Mouse (Mus musculus) kidney, embryonic 14.5 days (tissue): ENCODE data around the gene Sirt3. TPM values are rescaled to one million over a fixed set of nuclear protein-coding genes. Genes with fewer than 3 reads are reported as not detected.
"Not testable (repeated sequence)": the region's sequence is repeated elsewhere in the genome, so short reads cannot be mapped to it uniquely, and the experiment has no call there.

ENCODE experiments used
- ATAC-seq: fragments of 200-750 bp; cut with Nextera tagmentation; 2 replicates; pipeline ENCODE4 v1.8.0; 2017; ENCODE audit warnings: moderate number of reproducible peaks, mild to moderate bottlenecking, moderate TSS enrichment, moderate library complexity; ENCODE audit not compliant: low FRiP score, low TSS enrichment
- H3K27ac ChIP-seq: fragments of 300-500 bp; sonication (generic); 2 replicates; pipeline ENCODE4 v1.5.1; 2014; ENCODE audit warnings: low read depth, mild to moderate bottlenecking, low read length, moderate library complexity, mixed read lengths
- H3K27me3 ChIP-seq: fragments of 300-500 bp; sonication (generic); 2 replicates; pipeline ENCODE4 v1.6.1; 2014; ENCODE audit warnings: mild to moderate bottlenecking, low read length; ENCODE audit not compliant: control insufficient read depth, insufficient read depth
- H3K36me3 ChIP-seq: fragments of 300-500 bp; sonication (generic); 2 replicates; pipeline ENCODE4 v1.6.1; 2014; ENCODE audit warnings: low read length, mixed read lengths; ENCODE audit not compliant: control insufficient read depth, insufficient read depth
- H3K4me1 ChIP-seq: fragments of 300-500 bp; sonication (generic); 2 replicates; pipeline ENCODE4 v1.6.1; 2014; ENCODE audit warnings: low read length, mixed read lengths; ENCODE audit not compliant: control insufficient read depth, insufficient read depth
- H3K4me2 ChIP-seq: fragments of 300-500 bp; sonication (generic); replicated peaks from 2 replicates; pipeline ENCODE4 v1.6.1; 2014; ENCODE audit warnings: low read depth, mild to moderate bottlenecking, low read length
- H3K4me3 ChIP-seq: fragments of 300-500 bp; sonication (generic); 2 replicates; pipeline ENCODE4 v1.5.1; 2014; ENCODE audit warnings: mild to moderate bottlenecking, low read length
- H3K9ac ChIP-seq: fragments of 300-500 bp; sonication (generic); 2 replicates; pipeline ENCODE4 v1.6.1; 2014; ENCODE audit warnings: low read depth, mild to moderate bottlenecking, low read length, moderate library complexity
- H3K9me3 ChIP-seq: fragments of 300-500 bp; sonication (generic); 2 replicates; pipeline ENCODE4 v1.6.1; 2016; ENCODE audit warnings: low read length; ENCODE audit not compliant: control insufficient read depth
- WGBS: fragments of 180-500 bp; shearing (Covaris S2); extraction: QIAGEN DNeasy Blood & Tissue Kit; methylation state at CpG from one replicate; pipeline ENCODE4 v1.1.7; 2014; 5-methylcytosine and 5-hydroxymethylcytosine counted together
- polyA plus RNA-seq: library from polyadenylated mRNA; unstranded; fragments of >200 nt; fragmentation: Nextera tagmentation; extraction: Ambion mirVana; gene quantifications from 2 replicates; pipeline ENCODE4 v1.2.1, GENCODE M21; 2014

Sirt3 gene
- polyA plus RNA-seq, 1 experiment from 2014 or later = 26.2 TPM

- Histone ChIP-seq H3K36me3 (peaks cover 24% of the 10 kb centered on the region), H3K4me1 (no peaks in the 10 kb centered on the region), H3K4me3 (no peak overlapping the region), H3K4me2 (no peak overlapping the region), H3K27ac (no peak overlapping the region), H3K9ac (0 out of 2 replicates have a peak overlapping the region, but pooled peaks have one; percentile 12), H3K9me3 (no peaks in the 10 kb centered on the region), H3K27me3 (no peaks in the 10 kb centered on the region)
- 68% methylated on average over 15 of the region's 15 CpGs for WGBS
- ATAC-seq = no peak
These were observed 20.1 kb upstream of the Sirt3 start for GRCm38 (mm10) chr7:140902036-140902875.

- Histone ChIP-seq H3K27ac (no peak within 1 kb of the TSS), H3K9me3 (no peaks in the 10 kb centered on the region), H3K9ac (no peak within 1 kb of the TSS), H3K36me3 (peaks cover 31% of the 10 kb centered on the region), H3K4me3 (no peak within 1 kb of the TSS), H3K4me1 (no peaks in the 10 kb centered on the region), H3K4me2 (no peak within 1 kb of the TSS), H3K27me3 (no peaks in the 10 kb centered on the region)
- no peak for ATAC-seq
- 69% methylated on average over 10 of the region's 10 CpGs for WGBS
These were observed 18.1 kb upstream of the Sirt3 start, which contains the start of gene Cox8b for GRCm38 (mm10) chr7:140900220-140900619. Gene Cox8b, minus strand, starts transcription at chr7:140900446.

GRCm38 (mm10) chr7:140899121-140899520 is 17.0 kb upstream of the Sirt3 start:
- no peaks in the 10 kb centered on the region for H3K9me3 ChIP-seq
- H3K9ac ChIP-seq = no peak overlapping the region
- no peak for ATAC-seq
- H3K4me2 ChIP-seq = no peak overlapping the region
- H3K4me3 ChIP-seq = no peak overlapping the region
- H3K36me3 ChIP-seq = peaks cover 39% of the 10 kb centered on the region
- no peaks in the 10 kb centered on the region for H3K27me3 ChIP-seq
- 75% methylated on average over 3 of the region's 3 CpGs for WGBS
- H3K4me1 ChIP-seq = no peaks in the 10 kb centered on the region
- H3K27ac ChIP-seq = no peak overlapping the region

GRCm38 (mm10) chr7:140897863-140898262 is 15.8 kb upstream of the Sirt3 start:
- Histone ChIP-seq H3K27ac (no peak overlapping the region), H3K4me3 (no peak overlapping the region), H3K9me3 (no peaks in the 10 kb centered on the region), H3K4me2 (no peak overlapping the region), H3K36me3 (peaks cover 50% of the 10 kb centered on the region), H3K27me3 (no peaks in the 10 kb centered on the region), H3K4me1 (no peaks in the 10 kb centered on the region), H3K9ac (no peak overlapping the region)
- WGBS = 83% methylated on average over 7 of the region's 7 CpGs
- ATAC-seq = no peak

GRCm38 (mm10) chr7:140894611-140895010 is 12.5 kb upstream of the Sirt3 start:
- Histone ChIP-seq H3K9ac (no peak overlapping the region), H3K36me3 (peaks cover 68% of the 10 kb centered on the region), H3K27me3 (no peaks in the 10 kb centered on the region), H3K27ac (no peak overlapping the region), H3K9me3 (no peaks in the 10 kb centered on the region), H3K4me2 (no peak overlapping the region), H3K4me3 (no peak overlapping the region), H3K4me1 (no peaks in the 10 kb centered on the region)
- 95% methylated on average over 3 of the region's 3 CpGs for WGBS
- no peak for ATAC-seq

GRCm38 (mm10) chr7:140894031-140894430 is 11.9 kb upstream of the Sirt3 start:
- H3K36me3 ChIP-seq = peaks cover 68% of the 10 kb centered on the region
- H3K27me3 ChIP-seq = no peaks in the 10 kb centered on the region
- no peak for ATAC-seq
- no peaks in the 10 kb centered on the region for H3K4me1 ChIP-seq
- H3K9ac ChIP-seq = no peak overlapping the region
- H3K9me3 ChIP-seq = no peaks in the 10 kb centered on the region
- H3K4me3 ChIP-seq = no peak overlapping the region
- H3K27ac ChIP-seq = no peak overlapping the region
- 91% methylated on average over 7 of the region's 7 CpGs for WGBS
- no peak overlapping the region for H3K4me2 ChIP-seq

- not testable (repeated sequence) for H3K9ac ChIP-seq, ATAC-seq, H3K4me1 ChIP-seq, H3K4me2 ChIP-seq, H3K4me3 ChIP-seq, H3K9me3 ChIP-seq, H3K27me3 ChIP-seq, H3K27ac ChIP-seq
- WGBS = 97% methylated on average over 16 of the region's 16 CpGs
- peaks cover 74% of the 10 kb centered on the region for H3K36me3 ChIP-seq
These were observed 8.5 kb upstream of the Sirt3 start for GRCm38 (mm10) chr7:140890636-140891035.

- H3K9ac ChIP-seq = peak overlapping the region; percentile 78
- H3K27ac ChIP-seq = peak overlapping the region; percentile 47; the same call in 1 of the 2 replicates
- peak; percentile 48; the same call in 1 of the 2 replicates for ATAC-seq
- peak overlapping the region; percentile 78 for H3K4me2 ChIP-seq
- peaks cover 24% of the 10 kb centered on the region for H3K36me3 ChIP-seq
- H3K27me3 ChIP-seq = no peaks in the 10 kb centered on the region
- peak overlapping the region; percentile 97 for H3K4me3 ChIP-seq
- no peaks in the 10 kb centered on the region for H3K9me3 ChIP-seq
- under 1% methylated on average over 12 of the region's 12 CpGs for WGBS
- H3K4me1 ChIP-seq = no peaks in the 10 kb centered on the region; the same call in 1 of the 2 replicates
These were observed 327 bp upstream of the Sirt3 start for GRCm38 (mm10) chr7:140882469-140882803.

DNA sequence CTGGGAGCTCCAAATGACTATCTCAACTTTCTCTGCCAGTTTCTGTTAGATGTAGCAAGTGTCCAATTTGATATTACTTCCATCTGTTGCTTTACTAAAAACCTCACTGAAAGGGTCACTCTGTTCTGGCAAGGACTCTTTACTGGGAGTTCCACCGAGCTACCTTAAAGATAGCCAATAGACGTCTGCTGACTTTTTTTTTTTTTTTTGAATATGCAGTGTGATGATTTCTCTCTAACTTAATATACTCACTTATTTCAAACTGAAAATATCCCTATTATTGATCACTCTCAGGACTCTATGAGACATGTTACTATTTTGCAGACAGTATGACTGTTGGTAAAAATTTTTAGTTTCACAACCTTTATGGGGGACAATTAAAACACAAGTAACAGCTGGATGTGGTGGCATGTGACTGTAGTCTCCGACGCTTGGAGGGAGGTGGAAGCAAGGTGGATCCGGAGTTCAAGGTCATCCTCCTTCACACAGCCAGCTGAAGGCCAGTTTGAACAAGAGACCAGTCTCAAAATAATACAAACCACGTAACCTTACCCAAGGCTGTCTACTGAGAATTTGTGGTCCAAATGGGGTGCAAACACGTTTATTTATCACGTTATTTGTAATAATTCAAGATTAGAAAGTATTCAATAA is 1.1 kb downstream of the Sirt3 start:
- ATAC-seq = no peak
- WGBS = 21% methylated on average over 8 of the region's 8 CpGs
- H3K9ac ChIP-seq = peak overlapping the region; percentile 78; the same call in 1 of the 2 replicates
- no peaks in the 10 kb centered on the region for H3K9me3 ChIP-seq
- H3K4me1 ChIP-seq = no peaks in the 10 kb centered on the region; the same call in 1 of the 2 replicates
- peak overlapping the region; percentile 78 for H3K4me2 ChIP-seq
- H3K27ac ChIP-seq = peak overlapping the region; percentile 88; the same call in 1 of the 2 replicates
- H3K36me3 ChIP-seq = peaks cover 17% of the 10 kb centered on the region; the same call in 1 of the 2 replicates
- no peaks in the 10 kb centered on the region for H3K27me3 ChIP-seq
- H3K4me3 ChIP-seq = peak overlapping the region; percentile 97
